Mouse (Mus musculus) liver, embryonic 15.5 days (tissue): ENCODE data around the gene Asic2. TPM values are rescaled to one million over a fixed set of nuclear protein-coding genes. Genes with fewer than 3 reads are reported as not detected.

Experiments
- ATAC-seq: fragments of 200-750 bp; cut with Nextera tagmentation; 2 replicates; pipeline ENCODE4 v1.8.0; 2017; ENCODE audit warnings: moderate number of reproducible peaks, mild to moderate bottlenecking, moderate library complexity; ENCODE audit not compliant: insufficient read depth
- H3K27ac ChIP-seq: fragments of 300-500 bp; sonication (generic); replicated peaks from 2 replicates; pipeline ENCODE4 v1.5.1; 2015; ENCODE audit warnings: mild to moderate bottlenecking, inconsistent platforms
- H3K27me3 ChIP-seq: fragments of 300-500 bp; sonication (generic); 2 replicates; pipeline ENCODE4 v1.6.1; 2015; ENCODE audit warnings: mild to moderate bottlenecking, inconsistent platforms
- H3K36me3 ChIP-seq: fragments of 300-500 bp; sonication (generic); replicated peaks from 2 replicates; pipeline ENCODE4 v1.6.1; 2015; ENCODE audit warnings: moderate library complexity, mild to moderate bottlenecking, inconsistent platforms
- H3K4me1 ChIP-seq: fragments of 300-500 bp; sonication (generic); replicated peaks from 2 replicates; pipeline ENCODE4 v1.6.1; 2015; ENCODE audit warnings: inconsistent platforms
- H3K4me2 ChIP-seq: fragments of 300-500 bp; sonication (generic); 2 replicates; pipeline ENCODE4 v1.6.1; 2015; ENCODE audit warnings: moderate library complexity, mild to moderate bottlenecking, inconsistent platforms
- H3K4me3 ChIP-seq: fragments of 300-500 bp; sonication (generic); replicated peaks from 2 replicates; pipeline ENCODE4 v1.5.1; 2015; ENCODE audit warnings: mild to moderate bottlenecking, inconsistent platforms
- H3K9ac ChIP-seq: fragments of 300-500 bp; sonication (generic); 2 replicates; pipeline ENCODE4 v1.6.1; 2015; ENCODE audit warnings: moderate library complexity, mild to moderate bottlenecking, inconsistent platforms
- H3K9me3 ChIP-seq: fragments of 300-500 bp; sonication (generic); replicated peaks from 2 replicates; pipeline ENCODE4 v1.6.1; 2016; ENCODE audit warnings: inconsistent platforms
- WGBS: fragments of 180-500 bp; shearing (Covaris S2); methylation state at CpG from one replicate; pipeline ENCODE4 v1.1.7; 2015; ENCODE audit warnings: mixed read lengths; ENCODE audit not compliant: insufficient replicate concordance; 5-methylcytosine and 5-hydroxymethylcytosine counted together
- polyA plus RNA-seq: library from polyadenylated mRNA; unstranded; fragments of >200 nt; fragmentation: Nextera tagmentation; extraction: Ambion mirVana; gene quantifications from 2 replicates; pipeline ENCODE4 v1.2.1, GENCODE M21; 2015

Asic2 gene
- polyA plus RNA-seq, 1 experiment from 2014 or later, result 0.03 TPM

DNA sequence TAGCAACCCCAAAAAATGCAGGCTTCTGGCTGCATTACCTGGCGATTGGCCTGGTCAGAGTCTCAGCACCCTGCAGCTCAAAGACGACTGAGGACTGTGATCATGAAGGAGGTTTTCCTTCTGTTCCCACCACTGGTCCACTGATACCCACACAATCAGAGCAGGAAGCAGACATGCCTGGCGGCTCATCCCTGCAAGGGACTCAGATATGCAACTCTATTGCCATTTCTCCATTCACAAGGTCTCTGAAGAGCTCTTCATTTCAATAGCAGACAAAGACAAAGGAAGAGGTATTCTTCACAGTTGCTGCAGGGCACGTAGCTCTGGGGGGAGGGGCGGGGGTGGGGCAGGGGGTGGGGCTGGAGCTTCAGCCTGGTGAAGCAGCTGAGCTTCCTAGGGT lies 834.3 kb downstream of the Asic2 start:
- Histone ChIP-seq H3K4me3 (no peak overlapping the region), H3K27me3 (no peaks in the 10 kb centered on the region), H3K27ac (no peak overlapping the region), H3K9ac (no peak overlapping the region), H3K4me2 (no peak overlapping the region), H3K4me1 (no peaks in the 10 kb centered on the region), H3K9me3 (no peaks in the 10 kb centered on the region), H3K36me3 (no peaks in the 10 kb centered on the region)
- WGBS, result 12% methylated on average over 5 of the region's 5 CpGs
- ATAC-seq, result no peak

- ATAC-seq, result no peak
- H3K36me3 ChIP-seq, result no peaks in the 10 kb centered on the region
- H3K4me2 ChIP-seq, result no peak overlapping the region
- 74% methylated on average over 7 of the region's 7 CpGs for WGBS
- H3K9ac ChIP-seq, result no peak overlapping the region
- no peak overlapping the region for H3K27ac ChIP-seq
- H3K4me1 ChIP-seq, result no peaks in the 10 kb centered on the region
- H3K4me3 ChIP-seq, result no peak overlapping the region
- H3K9me3 ChIP-seq, result no peaks in the 10 kb centered on the region
- no peaks in the 10 kb centered on the region for H3K27me3 ChIP-seq
These were observed 835.6 kb downstream of the Asic2 start for GRCm38 (mm10) chr11:81132669-81133068.

DNA sequence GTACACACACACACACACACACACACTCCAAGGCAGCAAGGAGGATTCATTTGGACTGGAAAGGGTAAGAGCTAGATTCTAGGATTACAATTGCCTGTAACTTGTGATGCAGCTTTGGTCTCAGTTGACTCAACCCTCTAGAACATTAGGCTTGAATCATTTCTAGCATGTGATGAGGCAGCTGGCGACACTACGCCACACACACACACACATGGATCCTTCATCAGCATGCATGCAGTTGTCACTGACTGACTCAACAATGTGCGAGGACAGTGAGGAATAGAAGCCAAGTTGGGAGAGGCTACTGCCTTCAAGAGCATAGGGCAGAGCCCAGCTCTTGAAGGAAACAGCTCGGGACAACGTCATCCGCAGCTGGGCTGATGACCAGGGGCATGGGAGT lies 843.9 kb downstream of the Asic2 start:
- no peaks in the 10 kb centered on the region for H3K9me3 ChIP-seq
- H3K9ac ChIP-seq, result no peak overlapping the region
- no peaks in the 10 kb centered on the region for H3K36me3 ChIP-seq
- no peak overlapping the region for H3K4me2 ChIP-seq
- H3K4me3 ChIP-seq, result no peak overlapping the region
- no peak for ATAC-seq
- H3K27ac ChIP-seq, result no peak overlapping the region
- WGBS, result 74% methylated on average over 6 of the region's 6 CpGs
- no peaks in the 10 kb centered on the region for H3K4me1 ChIP-seq
- H3K27me3 ChIP-seq, result no peaks in the 10 kb centered on the region

DNA sequence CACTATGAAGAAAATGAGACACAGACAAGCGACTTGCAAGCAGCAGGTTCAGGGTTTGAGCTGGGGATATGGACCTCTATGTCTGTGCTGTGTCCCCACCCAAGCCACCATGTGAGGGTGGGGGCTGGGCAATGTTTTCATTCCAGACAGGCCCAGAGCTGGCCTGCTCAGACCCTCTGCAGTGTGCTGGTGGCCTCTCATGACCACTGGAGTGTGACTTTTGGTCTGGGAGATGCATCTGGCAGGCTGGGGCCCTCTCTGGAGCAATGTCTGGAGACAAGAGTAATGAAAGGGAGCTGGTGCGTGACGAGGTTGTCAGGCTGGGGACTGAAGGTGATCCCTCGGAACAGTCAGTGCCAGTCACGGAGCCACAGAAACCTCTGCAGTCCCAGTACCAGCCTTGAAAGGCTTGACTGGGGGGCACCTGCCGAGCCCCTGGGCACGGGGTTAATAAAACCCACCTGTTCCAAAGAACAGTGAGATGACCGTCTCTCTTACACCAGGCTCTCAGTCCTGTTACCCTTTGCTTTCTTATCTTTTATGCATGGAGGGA lies 848.2 kb downstream of the Asic2 start:
- no peak overlapping the region for H3K9ac ChIP-seq
- H3K27ac ChIP-seq, result no peak overlapping the region
- 50% methylated on average over 8 of the region's 8 CpGs for WGBS
- H3K4me1 ChIP-seq, result no peaks in the 10 kb centered on the region
- no peak overlapping the region for H3K4me3 ChIP-seq
- ATAC-seq, result no peak
- H3K4me2 ChIP-seq, result no peak overlapping the region
- no peaks in the 10 kb centered on the region for H3K36me3 ChIP-seq
- H3K9me3 ChIP-seq, result no peaks in the 10 kb centered on the region
- no peaks in the 10 kb centered on the region for H3K27me3 ChIP-seq

DNA sequence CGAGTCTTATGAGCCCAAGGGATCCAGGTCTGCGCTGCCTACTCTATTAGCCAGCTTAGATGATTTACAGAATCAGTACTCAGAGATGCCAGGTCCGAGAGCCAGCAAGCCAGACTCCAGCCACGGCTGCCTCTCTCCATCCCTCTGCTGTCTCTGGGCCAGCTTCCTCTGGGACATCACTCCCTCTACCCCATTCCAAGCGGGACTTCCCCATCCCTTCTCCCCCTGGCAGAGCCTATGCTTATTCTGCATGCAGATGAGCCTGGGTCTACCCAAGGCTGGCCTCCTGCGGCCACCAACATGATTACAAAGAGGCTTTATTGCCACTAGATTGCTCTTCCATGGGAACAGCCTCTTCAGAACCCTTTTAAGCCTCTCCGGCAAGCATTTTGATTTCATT lies 850.2 kb downstream of the Asic2 start:
- H3K27me3 ChIP-seq, result no peaks in the 10 kb centered on the region
- ATAC-seq, result no peak
- H3K4me3 ChIP-seq, result no peak overlapping the region
- H3K36me3 ChIP-seq, result no peaks in the 10 kb centered on the region
- H3K4me1 ChIP-seq, result no peaks in the 10 kb centered on the region
- H3K4me2 ChIP-seq, result no peak overlapping the region
- no peak overlapping the region for H3K9ac ChIP-seq
- no peaks in the 10 kb centered on the region for H3K9me3 ChIP-seq
- no peak overlapping the region for H3K27ac ChIP-seq
- 30% methylated on average over 7 of the region's 7 CpGs for WGBS

DNA sequence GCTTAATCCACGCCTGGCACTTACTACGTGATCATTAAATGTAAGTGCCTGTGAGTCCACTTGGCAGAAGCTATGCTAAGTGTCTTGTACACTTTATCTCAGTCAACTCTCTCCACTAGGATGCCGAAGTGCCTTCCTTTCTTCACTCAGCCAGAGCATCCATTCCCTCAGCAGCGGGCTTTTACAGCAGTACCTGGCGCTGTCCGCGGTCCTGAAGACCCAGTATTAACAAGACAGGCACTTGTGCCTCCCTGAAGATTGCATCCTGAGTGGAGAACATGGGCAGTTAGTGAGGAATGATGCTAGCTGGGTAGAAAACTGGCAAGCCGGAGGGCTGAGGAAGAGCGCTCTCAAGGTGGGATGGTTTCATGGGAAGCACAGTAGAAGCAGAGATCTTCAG lies 852.6 kb downstream of the Asic2 start:
- no peaks in the 10 kb centered on the region for H3K36me3 ChIP-seq
- no peaks in the 10 kb centered on the region for H3K9me3 ChIP-seq
- no peak overlapping the region for H3K4me2 ChIP-seq
- WGBS, result 40% methylated on average over 9 of the region's 9 CpGs
- no peak for ATAC-seq
- no peak overlapping the region for H3K9ac ChIP-seq
- H3K27me3 ChIP-seq, result no peaks in the 10 kb centered on the region
- no peak overlapping the region for H3K27ac ChIP-seq
- H3K4me3 ChIP-seq, result no peak overlapping the region
- H3K4me1 ChIP-seq, result no peaks in the 10 kb centered on the region

DNA sequence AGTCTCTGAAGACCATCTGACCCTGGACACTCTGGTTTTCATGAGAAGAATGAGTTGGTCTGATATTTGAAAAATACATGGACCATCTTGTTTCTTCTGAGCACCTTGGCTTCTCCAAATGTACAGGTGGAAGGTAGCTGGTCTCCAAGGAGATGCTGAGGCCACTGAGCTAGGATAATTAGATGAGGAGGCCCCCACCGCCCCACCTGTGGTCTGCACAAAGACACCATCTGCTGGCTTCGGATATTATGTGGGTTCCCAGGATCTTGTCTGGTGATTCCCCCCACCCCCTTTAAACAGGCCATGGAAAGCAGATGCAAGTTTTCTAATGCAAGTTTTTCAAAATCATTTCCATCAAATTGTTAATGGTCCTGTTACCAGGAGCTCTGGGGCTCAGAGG lies 856.6 kb downstream of the Asic2 start:
- Histone ChIP-seq H3K36me3 (no peaks in the 10 kb centered on the region), H3K9ac (no peak overlapping the region), H3K4me3 (no peak overlapping the region), H3K4me2 (no peak overlapping the region), H3K4me1 (no peaks in the 10 kb centered on the region), H3K27ac (no peak overlapping the region), H3K27me3 (no peaks in the 10 kb centered on the region), H3K9me3 (no peaks in the 10 kb centered on the region)
- 48% methylated on average over 2 of the region's 2 CpGs for WGBS
- ATAC-seq, result no peak

DNA sequence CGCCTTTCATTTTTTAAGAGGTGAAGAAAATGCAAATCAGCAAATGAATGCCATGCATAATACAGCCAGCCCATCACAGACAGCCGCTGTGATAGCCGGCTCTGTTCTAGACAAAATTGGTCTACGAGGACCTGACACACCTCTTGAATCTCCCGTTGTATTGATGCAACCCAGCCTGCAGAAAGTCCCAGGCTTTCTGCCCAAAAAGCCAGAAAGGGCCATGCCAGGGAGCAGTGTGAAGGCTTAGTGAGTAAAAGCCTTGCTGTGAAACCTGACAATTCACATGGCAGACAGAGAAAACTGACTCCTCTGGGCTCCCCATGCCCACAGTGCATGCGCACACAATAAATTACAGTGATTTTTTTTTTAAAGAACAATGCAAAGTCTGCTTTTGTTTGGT lies 858.2 kb downstream of the Asic2 start:
- no peak overlapping the region for H3K4me2 ChIP-seq
- H3K4me3 ChIP-seq, result no peak overlapping the region
- 57% methylated on average over 6 of the region's 6 CpGs for WGBS
- no peak overlapping the region for H3K27ac ChIP-seq
- H3K36me3 ChIP-seq, result no peaks in the 10 kb centered on the region
- ATAC-seq, result no peak
- H3K9me3 ChIP-seq, result no peaks in the 10 kb centered on the region
- no peaks in the 10 kb centered on the region for H3K4me1 ChIP-seq
- H3K27me3 ChIP-seq, result no peaks in the 10 kb centered on the region
- H3K9ac ChIP-seq, result no peak overlapping the region

- Histone ChIP-seq H3K27me3 (no peaks in the 10 kb centered on the region), H3K9ac (no peak overlapping the region), H3K4me1 (no peaks in the 10 kb centered on the region), H3K36me3 (no peaks in the 10 kb centered on the region), H3K27ac (no peak overlapping the region), H3K4me3 (no peak overlapping the region), H3K4me2 (no peak overlapping the region), H3K9me3 (no peaks in the 10 kb centered on the region)
- 68% methylated on average over 1 of the region's 1 CpGs for WGBS
- no peak for ATAC-seq
These were observed 861.3 kb downstream of the Asic2 start for GRCm38 (mm10) chr11:81106949-81107348.

DNA sequence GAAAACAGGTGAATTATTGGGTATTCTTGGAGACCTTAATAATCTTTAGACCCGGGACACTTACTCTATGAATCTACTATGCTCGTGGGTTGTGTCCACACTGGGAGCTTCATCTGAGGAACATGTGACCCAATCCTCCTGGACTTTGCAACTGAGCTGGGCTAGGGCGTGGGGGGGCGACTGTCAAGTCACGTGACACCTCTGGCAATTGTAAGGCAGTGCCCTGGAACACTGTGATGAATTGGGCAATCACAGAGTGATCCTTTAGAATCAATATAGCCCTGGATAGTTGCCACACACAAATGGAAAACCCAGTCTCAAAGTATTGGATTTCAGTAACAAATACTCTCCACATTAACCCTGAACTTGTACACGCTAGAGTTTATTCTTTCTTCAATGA lies 867.4 kb downstream of the Asic2 start:
- WGBS, result 54% methylated on average over 6 of the region's 6 CpGs
- no peaks in the 10 kb centered on the region for H3K36me3 ChIP-seq
- no peak overlapping the region for H3K4me3 ChIP-seq
- H3K27me3 ChIP-seq, result 0 out of 2 replicates have a peak, but pooled peaks cover 3% of the 10 kb centered on the region
- no peaks in the 10 kb centered on the region for H3K4me1 ChIP-seq
- no peak overlapping the region for H3K4me2 ChIP-seq
- no peak overlapping the region for H3K9ac ChIP-seq
- peak; percentile 70 for ATAC-seq
- H3K27ac ChIP-seq, result no peak overlapping the region
- no peaks in the 10 kb centered on the region for H3K9me3 ChIP-seq

DNA sequence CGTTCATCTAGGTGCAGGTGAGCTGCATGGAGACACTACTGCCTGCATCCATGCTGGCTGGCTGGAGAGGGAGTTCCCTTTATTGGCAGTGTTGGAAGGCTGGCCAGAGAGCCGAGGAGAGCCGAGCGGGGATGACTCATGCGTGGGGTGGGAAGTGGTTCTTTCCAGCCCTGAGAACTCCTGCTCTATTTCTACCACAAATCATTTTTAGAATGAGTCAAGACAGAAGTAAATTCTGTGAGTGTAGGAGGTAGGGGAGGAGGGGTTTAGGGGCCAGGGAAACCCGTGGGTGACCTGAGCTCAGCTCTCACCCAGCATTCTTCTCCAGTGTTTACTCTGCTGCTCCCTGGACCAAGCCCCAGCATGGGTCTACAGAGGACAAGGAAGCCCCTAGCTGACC lies 872.2 kb downstream of the Asic2 start:
- no peak overlapping the region for H3K4me3 ChIP-seq
- H3K27ac ChIP-seq, result no peak overlapping the region
- H3K9me3 ChIP-seq, result no peaks in the 10 kb centered on the region
- H3K9ac ChIP-seq, result no peak overlapping the region
- no peak overlapping the region for H3K4me2 ChIP-seq
- WGBS, result 25% methylated on average over 6 of the region's 6 CpGs
- no peak for ATAC-seq
- H3K4me1 ChIP-seq, result no peaks in the 10 kb centered on the region
- no peaks in the 10 kb centered on the region for H3K36me3 ChIP-seq
- H3K27me3 ChIP-seq, result 0 out of 2 replicates have a peak, but pooled peaks cover 5% of the 10 kb centered on the region

DNA sequence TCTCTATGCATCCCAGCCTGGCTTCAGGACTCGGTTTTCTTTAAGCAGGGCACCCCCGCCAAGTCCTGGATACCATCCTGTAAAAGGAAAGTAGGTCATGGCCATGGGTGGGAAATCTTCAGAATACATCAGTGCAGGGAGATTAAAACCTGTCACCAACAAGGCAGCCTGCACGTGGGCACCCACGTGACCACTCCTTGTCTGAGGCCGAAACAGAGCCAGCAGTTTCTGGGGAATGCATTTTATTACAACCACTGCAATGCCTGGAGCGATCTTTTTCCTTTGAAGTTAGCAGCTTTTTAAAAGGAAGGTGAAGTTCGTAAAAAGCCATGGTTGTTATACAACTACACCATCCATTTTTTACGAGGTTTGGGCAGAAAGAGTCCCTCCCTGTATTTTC lies 873.7 kb downstream of the Asic2 start:
- Histone ChIP-seq H3K9me3 (no peaks in the 10 kb centered on the region), H3K4me2 (no peak overlapping the region), H3K36me3 (no peaks in the 10 kb centered on the region), H3K4me1 (no peaks in the 10 kb centered on the region), H3K27me3 (0 out of 2 replicates have a peak, but pooled peaks cover 5% of the 10 kb centered on the region), H3K4me3 (no peak overlapping the region), H3K9ac (no peak overlapping the region), H3K27ac (no peak overlapping the region)
- WGBS, result 51% methylated on average over 8 of the region's 8 CpGs
- ATAC-seq, result no peak
